Mouse (Mus musculus) ES-E14 (cell line): ENCODE measurements around the gene Lrcol1.

Experiments used
- CHD2 ChIP-seq: IDR thresholded peaks from 2 replicates; pipeline ENCODE4 v1.6.1; 2014; ENCODE audit warnings: mild to moderate bottlenecking, low read depth, low read length, inconsistent platforms
- HCFC1 ChIP-seq: IDR thresholded peaks from 2 replicates; pipeline ENCODE4 v1.6.1; 2012; ENCODE audit warnings: low read length, inconsistent platforms, borderline replicate concordance; ENCODE audit not compliant: insufficient read depth
- MAFK ChIP-seq: IDR thresholded peaks from 2 replicates; pipeline ENCODE4 v1.6.1; 2014; ENCODE audit warnings: mild to moderate bottlenecking, low read depth, low read length, inconsistent platforms; ENCODE audit not compliant: insufficient read depth
- ZC3H11A ChIP-seq: IDR thresholded peaks from 2 replicates; pipeline ENCODE4 v1.6.1; 2012; ENCODE audit warnings: low read depth, mild to moderate bottlenecking, inconsistent platforms, low read length, borderline replicate concordance
- ZNF384 ChIP-seq: IDR thresholded peaks from 2 replicates; pipeline ENCODE4 v1.6.1; 2012; ENCODE audit warnings: low read depth, low read length, inconsistent platforms

DNA sequence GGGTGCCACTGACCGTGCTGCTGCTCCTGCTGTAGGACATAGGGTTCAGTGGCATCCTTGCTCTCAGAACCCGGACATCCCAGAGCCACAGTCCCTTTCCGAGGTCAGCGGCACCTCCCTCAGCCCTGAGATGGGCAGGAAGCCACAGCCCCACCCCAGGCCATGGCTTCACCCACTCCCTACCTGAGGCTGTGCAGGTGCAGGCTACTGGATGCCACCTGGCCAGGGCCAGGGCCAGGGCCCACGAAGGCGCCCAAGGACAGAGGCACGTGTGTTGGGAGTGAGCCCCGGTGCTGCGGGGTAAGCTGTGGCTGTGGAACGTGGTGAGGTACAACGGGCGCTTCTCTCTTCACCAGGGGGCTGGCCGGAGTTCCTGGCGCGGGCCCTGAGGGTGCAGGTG is 34.6 kb downstream of the Lrcol1 start:
- no peak for TF ChIP-seq CHD2
- no peak for TF ChIP-seq HCFC1
- no peak for TF ChIP-seq ZC3H11A
- TF ChIP-seq MAFK: no peak
- no peak for TF ChIP-seq ZNF384
